Mouse (Mus musculus) C2C12 (cell line): Measurements from ENCODE around the gene Ankub1. TPM values are rescaled to one million over a fixed set of nuclear protein-coding genes. Genes with fewer than 3 reads are reported as not detected.

Experiments
- H3K27me3 ChIP-seq: one replicate; pipeline ENCODE4 v1.6.1; 2011; ENCODE audit not compliant: control insufficient read depth, insufficient read depth, insufficient read length
- H3K36me3 ChIP-seq: one replicate; pipeline ENCODE4 v1.6.1; 2011; ENCODE audit not compliant: control insufficient read depth, insufficient read depth
- H3K4me3 ChIP-seq: one replicate; pipeline ENCODE4 v1.5.1; 2011; ENCODE audit warnings: mild to moderate bottlenecking, control low read depth; ENCODE audit not compliant: poor library complexity, insufficient read depth, severe bottlenecking
- H3K79me2 ChIP-seq: one replicate; pipeline ENCODE4 v1.6.1; 2011; ENCODE audit not compliant: control insufficient read depth, insufficient read depth
- H3K79me3 ChIP-seq: one replicate; pipeline ENCODE4 v1.6.1; 2011; ENCODE audit warnings: low read depth, control low read depth
- H3ac ChIP-seq: one replicate; pipeline ENCODE3; 2011; ENCODE audit warnings: low read depth; ENCODE audit not compliant: control insufficient read depth, insufficient read length
- CEBPB ChIP-seq: IDR thresholded peaks from one replicate; pipeline ENCODE4 v1.6.1; 2011; ENCODE audit warnings: low read depth, mild to moderate bottlenecking, control low read depth, moderate library complexity
- CTCF ChIP-seq: IDR thresholded peaks from one replicate; pipeline ENCODE4 v1.5.1; 2011; ENCODE audit not compliant: control insufficient read depth, insufficient read depth, insufficient read length
- FOSL1 ChIP-seq: IDR thresholded peaks from one replicate; pipeline ENCODE4 v1.8.0; 2011; ENCODE audit warnings: mild to moderate bottlenecking, low read length; ENCODE audit not compliant: poor library complexity, insufficient read depth, severe bottlenecking
- MAX ChIP-seq: IDR thresholded peaks from one replicate; pipeline ENCODE4 v1.6.1; 2011; ENCODE audit warnings: mild to moderate bottlenecking, control low read depth
- MYOD1 ChIP-seq: IDR thresholded peaks from one replicate; pipeline ENCODE4 v1.6.1; 2011; ENCODE audit warnings: low read depth; ENCODE audit not compliant: control insufficient read depth, insufficient read length
- MYOG ChIP-seq: IDR thresholded peaks from one replicate; pipeline ENCODE4 v1.6.1; 2011; ENCODE audit not compliant: control insufficient read depth, insufficient read length; ENCODE audit errors: extremely low read depth
- USF1 ChIP-seq: IDR thresholded peaks from one replicate; pipeline ENCODE4 v1.6.1; 2011; ENCODE audit warnings: low read depth, mild to moderate bottlenecking, control low read depth, moderate library complexity
- long read RNA-seq, 2 experiments: library from polyadenylated mRNA; unstranded; transcript quantifications; one replicate each; pipeline ENCODE4 v2.0.0; 2019 to 2020
- polyA plus RNA-seq: library from polyadenylated mRNA; unstranded; fragments of >200 nt; fragmentation: generic; extraction: Trizol; gene quantifications from one replicate; pipeline ENCODE4 v1.2.1, GENCODE M21; 2012; ENCODE audit warnings: missing spikeins

Gene Ankub1
- not detected for polyA plus RNA-seq
- long read RNA-seq, experiment 1, result 0 reads
- long read RNA-seq, experiment 2, result 0 reads

- peaks cover 33% of the 10 kb centered on the region for H3K27me3 ChIP-seq
- no peaks in the 10 kb centered on the region for H3K36me3 ChIP-seq
- no peak within 1 kb of the TSS for H3K4me3 ChIP-seq
- TF ChIP-seq USF1 (no peak), CEBPB (no peak), FOSL1 (no peak), CTCF (no peak)
- no peaks in the 10 kb centered on the region for H3K79me2 ChIP-seq
- no peaks in the 10 kb centered on the region for H3K79me3 ChIP-seq
- no peak within 1 kb of the TSS for H3ac ChIP-seq
Measured at GRCm38 (mm10) chr3:57692719-57693118, at the start of gene Ankub1. TSS of gene Ankub1 (minus strand) at chr3:57692799.

GRCm38 (mm10) chr3:57739830-57740229 is 47.2 kb upstream of the Ankub1 start:
- TF ChIP-seq MYOD1 (no peak), FOSL1 (no peak), CTCF (no peak), MYOG (no peak)
- H3K79me2 ChIP-seq, result peaks cover 54% of the 10 kb centered on the region

DNA sequence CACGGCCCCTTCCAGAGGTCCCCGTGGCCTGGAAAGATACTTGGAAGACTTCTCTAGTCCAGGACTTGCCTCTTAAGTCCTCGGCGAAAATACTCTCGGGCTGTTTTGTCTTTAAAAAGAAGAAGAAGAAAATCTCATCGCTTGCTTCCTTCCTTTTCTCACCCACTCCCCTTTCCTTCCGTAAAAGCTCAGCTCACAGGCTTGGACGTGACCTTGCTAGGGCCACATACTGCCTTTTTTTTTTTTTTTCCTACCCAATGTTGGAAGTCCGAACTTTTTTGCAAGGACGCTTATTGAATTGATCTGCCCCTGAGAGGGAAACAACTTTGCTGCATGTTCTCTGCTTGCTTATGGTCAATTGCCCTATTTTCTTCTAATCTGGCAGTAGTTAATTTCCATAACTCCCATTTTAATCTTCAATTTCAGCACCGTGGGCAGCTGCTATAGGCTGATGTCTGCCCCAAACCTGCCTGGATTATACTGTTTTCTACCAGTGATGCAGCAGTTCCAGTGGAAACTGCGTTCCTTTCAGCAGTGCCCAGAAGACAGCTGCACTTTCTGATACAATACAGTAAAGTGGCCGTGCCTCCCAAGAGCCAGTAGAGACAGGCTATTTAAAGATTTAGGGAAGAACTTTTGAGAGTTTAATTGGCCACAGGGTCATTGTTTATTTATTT is 44.0 kb upstream of the Ankub1 start:
- H3K79me2 ChIP-seq, result peaks cover 40% of the 10 kb centered on the region
- no peaks in the 10 kb centered on the region for H3K36me3 ChIP-seq
- peaks cover 18% of the 10 kb centered on the region for H3K79me3 ChIP-seq
- peak overlapping the region; percentile 79 for H3K4me3 ChIP-seq
- H3ac ChIP-seq, result peak overlapping the region; percentile 80
- no peak for TF ChIP-seq CTCF
- TF ChIP-seq FOSL1, result no peak
- TF ChIP-seq CEBPB, result no peak
- H3K27me3 ChIP-seq, result no peaks in the 10 kb centered on the region

More at GRCm38 (mm10) chr3:57739830-57740229, 47.2 kb upstream of the Ankub1 start:
- Histone ChIP-seq H3K27me3 (no peaks in the 10 kb centered on the region), H3K4me3 (no peak overlapping the region), H3ac (no peak overlapping the region), H3K79me3 (peaks cover 19% of the 10 kb centered on the region), H3K36me3 (no peaks in the 10 kb centered on the region)

DNA sequence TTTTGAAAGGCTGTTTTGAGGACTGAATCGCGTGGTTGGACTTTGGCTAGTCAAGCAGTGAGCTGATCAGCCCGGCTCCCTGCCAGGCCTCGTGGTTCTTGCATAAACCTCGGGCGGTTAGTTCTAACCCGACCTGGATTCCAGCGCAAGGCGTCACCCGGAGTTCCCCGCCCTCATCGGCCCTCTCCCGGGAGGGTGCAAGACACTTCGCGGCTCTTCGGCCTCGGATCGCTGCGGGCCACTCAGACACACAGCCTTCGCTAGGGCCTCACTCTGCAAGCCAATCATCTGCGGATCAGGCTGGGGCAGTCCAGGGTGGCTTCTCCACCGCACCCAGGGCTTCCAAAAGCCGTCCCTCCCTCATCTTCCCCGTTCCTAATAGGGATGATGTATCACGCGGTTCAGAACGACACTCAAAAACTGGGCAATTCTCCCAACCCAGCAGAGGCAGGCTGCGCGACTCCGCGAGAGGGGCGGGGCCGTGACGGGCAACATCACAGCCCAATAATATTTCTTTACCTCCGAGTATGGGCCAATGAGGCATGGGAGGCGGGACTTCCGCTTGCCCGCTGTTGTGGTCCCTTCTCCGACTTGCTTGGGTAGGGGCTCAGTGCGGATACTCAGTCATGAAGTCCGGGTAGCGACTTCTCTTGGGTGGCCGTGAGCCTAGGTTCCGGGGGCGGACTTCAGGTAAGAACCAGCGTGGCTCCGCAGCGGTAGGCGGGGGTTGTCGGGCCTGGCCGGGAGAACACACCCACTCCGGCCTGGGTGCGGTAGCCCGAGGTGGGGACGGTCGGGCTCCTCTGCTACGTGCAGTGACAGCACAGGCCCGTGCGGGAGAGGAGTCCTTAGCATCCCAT is 43.1 kb upstream of the Ankub1 start, which contains the start of gene Rnf13:
Gene Rnf13 (plus strand): TSS at position 552 of the 860 bp plus-strand sequence.
- Histone ChIP-seq H3K36me3 (no peaks in the 10 kb centered on the region), H3K4me3 (peak within 1 kb of the TSS; percentile 79), H3K79me2 (peaks cover 32% of the 10 kb centered on the region), H3K79me3 (peaks cover 16% of the 10 kb centered on the region), H3ac (peak within 1 kb of the TSS; percentile 80), H3K27me3 (no peaks in the 10 kb centered on the region)
- TF ChIP-seq FOSL1 (no peak), MAX (peak; percentile 93), MYOG (no peak), USF1 (no peak), MYOD1 (no peak), CEBPB (peak; percentile 72), CTCF (no peak)

DNA sequence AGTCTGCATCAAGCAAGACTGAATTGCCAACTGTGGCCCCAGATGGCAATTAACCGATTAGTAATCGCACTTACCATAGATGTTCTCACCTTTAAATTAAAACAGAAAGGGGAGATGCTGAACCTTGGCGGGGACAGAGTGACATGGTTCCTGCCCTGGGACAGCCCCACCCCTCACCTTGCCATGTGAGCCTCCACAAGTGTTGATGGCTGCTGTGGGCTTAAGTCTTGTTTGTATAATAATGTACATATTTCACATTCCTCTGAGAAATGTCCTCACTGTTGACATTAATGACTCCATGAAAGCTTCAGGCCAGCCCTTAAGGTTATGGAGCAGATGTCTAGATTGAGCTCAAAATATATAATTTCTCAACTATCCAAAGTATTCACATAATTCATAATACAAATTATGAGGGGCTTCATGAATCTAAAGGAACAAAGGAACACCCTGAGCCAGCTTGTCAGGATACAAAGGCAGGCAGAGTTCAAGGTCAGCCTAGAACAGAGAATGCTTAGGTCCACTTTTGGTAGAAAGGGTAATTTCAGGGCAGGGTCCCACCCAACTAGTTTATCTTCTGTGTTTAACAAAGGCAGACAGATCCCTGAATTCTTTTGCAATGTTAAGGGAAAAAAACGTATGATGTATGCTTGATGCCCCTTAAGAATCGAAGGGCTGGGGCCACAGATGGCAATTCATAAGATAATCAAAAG is 39.8 kb upstream of the Ankub1 start:
- Histone ChIP-seq H3K27me3 (no peaks in the 10 kb centered on the region), H3K36me3 (no peaks in the 10 kb centered on the region), H3K79me3 (peaks cover 9% of the 10 kb centered on the region), H3ac (no peak overlapping the region), H3K79me2 (peaks cover 12% of the 10 kb centered on the region), H3K4me3 (no peak overlapping the region)
- TF ChIP-seq FOSL1 (no peak), MYOG (no peak), CTCF (no peak), MAX (no peak)
